Mouse (Mus musculus): Measurements from ENCODE around the gene C130026I21Rik. TPM values are rescaled to one million over a fixed set of nuclear protein-coding genes. Genes with fewer than 3 reads are reported as not detected.
"Not testable (repeated sequence)": the region's sequence is repeated elsewhere in the genome, so short reads cannot be mapped to it uniquely, and the experiment has no call there.

C130026I21Rik gene
- polyA plus RNA-seq, 1 experiment from 2014 or later = 0.25 TPM

GRCm38 (mm10) chr1:85114666-85115402, 155.5 kb downstream of the C130026I21Rik start:
- not testable (repeated sequence) for H3K27ac ChIP-seq (ENCODE audit: low read depth, low read length); H3K9me3 ChIP-seq (ENCODE audit: control insufficient read depth); ATAC-seq; H3K4me3 ChIP-seq (ENCODE audit: low read depth, low read length); H3K4me2 ChIP-seq (replicated peaks; ENCODE audit: low read depth); H3K9ac ChIP-seq (ENCODE audit: low read depth, low read length); H3K4me1 ChIP-seq (replicated peaks; ENCODE audit: control insufficient read depth, insufficient read depth, low read length); H3K27me3 ChIP-seq (replicated peaks; ENCODE audit: control insufficient read depth, insufficient read depth, low read length); H3K36me3 ChIP-seq (ENCODE audit: control insufficient read depth, insufficient read depth)
- WGBS = 54% methylated on average over 6 of the region's 6 CpGs
- 0 out of 2 replicates have a peak, but pooled peaks have one; percentile 17 for TF ChIP-seq CTCF (IDR thresholded peaks at IDR 0.05; ENCODE audit: low read depth)

- H3K9me3 ChIP-seq (ENCODE audit: control insufficient read depth); H3K4me2 ChIP-seq (replicated peaks; ENCODE audit: low read depth); H3K4me3 ChIP-seq (ENCODE audit: low read depth, low read length); H3K9ac ChIP-seq (ENCODE audit: low read depth, low read length); H3K4me1 ChIP-seq (replicated peaks; ENCODE audit: control insufficient read depth, insufficient read depth, low read length); H3K27ac ChIP-seq (ENCODE audit: low read depth, low read length); H3K36me3 ChIP-seq (ENCODE audit: control insufficient read depth, insufficient read depth); H3K27me3 ChIP-seq (replicated peaks; ENCODE audit: control insufficient read depth, insufficient read depth, low read length): not testable (repeated sequence)
- peak; percentile 54; the same call in 1 of the 2 replicates for ATAC-seq
- WGBS = 76% methylated on average over 3 of the region's 3 CpGs
Measured at GRCm38 (mm10) chr1:85114078-85114477, 156.3 kb downstream of the C130026I21Rik start.

GRCm38 (mm10) chr1:85112889-85113288, 157.5 kb downstream of the C130026I21Rik start:
- H3K36me3 ChIP-seq (ENCODE audit: control insufficient read depth, insufficient read depth); H3K9me3 ChIP-seq (ENCODE audit: control insufficient read depth); ATAC-seq; H3K9ac ChIP-seq (ENCODE audit: low read depth, low read length); H3K4me1 ChIP-seq (replicated peaks; ENCODE audit: control insufficient read depth, insufficient read depth, low read length); H3K4me3 ChIP-seq (ENCODE audit: low read depth, low read length); H3K4me2 ChIP-seq (replicated peaks; ENCODE audit: low read depth); H3K27me3 ChIP-seq (replicated peaks; ENCODE audit: control insufficient read depth, insufficient read depth, low read length); H3K27ac ChIP-seq (ENCODE audit: low read depth, low read length): not testable (repeated sequence)
- 68% methylated on average over 2 of the region's 5 CpGs for WGBS

GRCm38 (mm10) chr1:85112266-85112665, 158.1 kb downstream of the C130026I21Rik start:
- H3K4me1 ChIP-seq (replicated peaks; ENCODE audit: control insufficient read depth, insufficient read depth, low read length); H3K27ac ChIP-seq (ENCODE audit: low read depth, low read length); H3K4me2 ChIP-seq (replicated peaks; ENCODE audit: low read depth); H3K27me3 ChIP-seq (replicated peaks; ENCODE audit: control insufficient read depth, insufficient read depth, low read length); H3K9me3 ChIP-seq (ENCODE audit: control insufficient read depth); ATAC-seq; H3K36me3 ChIP-seq (ENCODE audit: control insufficient read depth, insufficient read depth); H3K4me3 ChIP-seq (ENCODE audit: low read depth, low read length); H3K9ac ChIP-seq (ENCODE audit: low read depth, low read length): not testable (repeated sequence)
- WGBS = 86% methylated on average over 7 of the region's 7 CpGs

GRCm38 (mm10) chr1:85111572-85111971, 158.8 kb downstream of the C130026I21Rik start:
- H3K9me3 ChIP-seq (ENCODE audit: control insufficient read depth); H3K4me2 ChIP-seq (replicated peaks; ENCODE audit: low read depth); ATAC-seq; H3K9ac ChIP-seq (ENCODE audit: low read depth, low read length); H3K36me3 ChIP-seq (ENCODE audit: control insufficient read depth, insufficient read depth); H3K4me1 ChIP-seq (replicated peaks; ENCODE audit: control insufficient read depth, insufficient read depth, low read length); H3K4me3 ChIP-seq (ENCODE audit: low read depth, low read length); H3K27me3 ChIP-seq (replicated peaks; ENCODE audit: control insufficient read depth, insufficient read depth, low read length); H3K27ac ChIP-seq (ENCODE audit: low read depth, low read length): not testable (repeated sequence)
- WGBS = 62% methylated on average over 9 of the region's 10 CpGs

- H3K27ac ChIP-seq (ENCODE audit: low read depth, low read length); H3K4me1 ChIP-seq (replicated peaks; ENCODE audit: control insufficient read depth, insufficient read depth, low read length); H3K9ac ChIP-seq (ENCODE audit: low read depth, low read length); H3K4me2 ChIP-seq (replicated peaks; ENCODE audit: low read depth); H3K9me3 ChIP-seq (ENCODE audit: control insufficient read depth); H3K36me3 ChIP-seq (ENCODE audit: control insufficient read depth, insufficient read depth); H3K27me3 ChIP-seq (replicated peaks; ENCODE audit: control insufficient read depth, insufficient read depth, low read length); ATAC-seq; H3K4me3 ChIP-seq (ENCODE audit: low read depth, low read length): not testable (repeated sequence)
- WGBS = 66% methylated on average over 2 of the region's 3 CpGs
Measured at GRCm38 (mm10) chr1:85110876-85111275, 159.5 kb downstream of the C130026I21Rik start.

GRCm38 (mm10) chr1:85109753-85110152, 160.6 kb downstream of the C130026I21Rik start, which contains the start of gene A530032D15Rik:
Gene A530032D15Rik (minus strand): TSS chr1:85109853.
- ATAC-seq; H3K4me3 ChIP-seq (ENCODE audit: low read depth, low read length); H3K9ac ChIP-seq (ENCODE audit: low read depth, low read length); H3K4me2 ChIP-seq (replicated peaks; ENCODE audit: low read depth); H3K36me3 ChIP-seq (ENCODE audit: control insufficient read depth, insufficient read depth); H3K4me1 ChIP-seq (replicated peaks; ENCODE audit: control insufficient read depth, insufficient read depth, low read length); H3K27me3 ChIP-seq (replicated peaks; ENCODE audit: control insufficient read depth, insufficient read depth, low read length); H3K9me3 ChIP-seq (ENCODE audit: control insufficient read depth); H3K27ac ChIP-seq (ENCODE audit: low read depth, low read length): not testable (repeated sequence)
- no CpG with 5 or more reads among the region's 7 CpGs for WGBS

GRCm38 (mm10) chr1:85106013-85106412, 164.4 kb downstream of the C130026I21Rik start:
- not testable (repeated sequence) for H3K4me2 ChIP-seq (replicated peaks; ENCODE audit: low read depth); H3K4me3 ChIP-seq (ENCODE audit: low read depth, low read length); H3K9ac ChIP-seq (ENCODE audit: low read depth, low read length); H3K27ac ChIP-seq (ENCODE audit: low read depth, low read length); H3K36me3 ChIP-seq (ENCODE audit: control insufficient read depth, insufficient read depth); H3K9me3 ChIP-seq (ENCODE audit: control insufficient read depth); ATAC-seq; H3K27me3 ChIP-seq (replicated peaks; ENCODE audit: control insufficient read depth, insufficient read depth, low read length); H3K4me1 ChIP-seq (replicated peaks; ENCODE audit: control insufficient read depth, insufficient read depth, low read length)
- WGBS = 72% methylated on average over 5 of the region's 6 CpGs

GRCm38 (mm10) chr1:85105336-85105735, 165.0 kb downstream of the C130026I21Rik start:
- not testable (repeated sequence) for H3K27ac ChIP-seq (ENCODE audit: low read depth, low read length); H3K4me2 ChIP-seq (replicated peaks; ENCODE audit: low read depth); H3K9ac ChIP-seq (ENCODE audit: low read depth, low read length); ATAC-seq; H3K9me3 ChIP-seq (ENCODE audit: control insufficient read depth); H3K36me3 ChIP-seq (ENCODE audit: control insufficient read depth, insufficient read depth); H3K4me3 ChIP-seq (ENCODE audit: low read depth, low read length); H3K27me3 ChIP-seq (replicated peaks; ENCODE audit: control insufficient read depth, insufficient read depth, low read length); H3K4me1 ChIP-seq (replicated peaks; ENCODE audit: control insufficient read depth, insufficient read depth, low read length)
- WGBS = 74% methylated on average over 4 of the region's 4 CpGs
